Mouse (Mus musculus) ES-Bruce4 (cell line): ENCODE measurements around the gene Draxin. TPM values are rescaled to one million over a fixed set of nuclear protein-coding genes. Genes with fewer than 3 reads are reported as not detected.

Experiments used
- H3K27ac ChIP-seq: 2 replicates; pipeline ENCODE4 v1.5.1; 2012; ENCODE audit warnings: low read length, inconsistent platforms; ENCODE audit not compliant: insufficient read depth
- H3K27me3 ChIP-seq: 2 replicates; pipeline ENCODE4 v1.6.1; 2012; ENCODE audit warnings: mild to moderate bottlenecking, low read length, inconsistent platforms; ENCODE audit not compliant: control insufficient read depth, poor library complexity, insufficient read depth, severe bottlenecking
- H3K36me3 ChIP-seq: 2 replicates; pipeline ENCODE4 v1.6.1; 2012; ENCODE audit warnings: inconsistent platforms, mild to moderate bottlenecking, low read length, moderate library complexity; ENCODE audit not compliant: control insufficient read depth, poor library complexity, insufficient read depth, severe bottlenecking
- H3K4me1 ChIP-seq: one replicate; pipeline ENCODE4 v1.8.1; 2011; ENCODE audit warnings: low read length; ENCODE audit not compliant: control insufficient read depth, insufficient read depth
- H3K4me3 ChIP-seq: 2 replicates; pipeline ENCODE4 v1.5.1; 2011; ENCODE audit warnings: low read depth, mild to moderate bottlenecking, low read length
- H3K9ac ChIP-seq: 2 replicates; pipeline ENCODE4 v1.6.1; 2012; ENCODE audit warnings: low read depth, mild to moderate bottlenecking, inconsistent platforms; ENCODE audit not compliant: poor library complexity, severe bottlenecking
- H3K9me3 ChIP-seq: replicated peaks from 2 replicates; pipeline ENCODE4 v1.6.1; 2012; ENCODE audit warnings: mild to moderate bottlenecking, low read length, inconsistent platforms; ENCODE audit not compliant: control insufficient read depth, poor library complexity, insufficient read depth, severe bottlenecking
- CTCF ChIP-seq: IDR thresholded peaks from one replicate; pipeline ENCODE4 v1.8.1; 2011; ENCODE audit warnings: low read depth, low read length
- EP300 ChIP-seq: IDR thresholded peaks from 2 replicates; pipeline ENCODE4 v1.6.1; 2011; ENCODE audit warnings: low read depth, low read length; ENCODE audit not compliant: insufficient read depth
- POLR2A ChIP-seq: IDR thresholded peaks from one replicate; pipeline ENCODE4 v1.8.1; 2011; ENCODE audit warnings: low read length; ENCODE audit not compliant: insufficient read depth
- polyA plus RNA-seq: library from polyadenylated mRNA; stranded (reverse); fragments of >200 nt; gene quantifications from 2 replicates; pipeline ENCODE4 v1.2.4, GENCODE M21; 2011; ENCODE audit warnings: low read depth; ENCODE audit not compliant: missing spikeins, insufficient read depth, insufficient read length

Draxin gene
- polyA plus RNA-seq, 1 experiment = 0.22 TPM

GRCm38 (mm10) chr4:148149540-148149939 lies 19.0 kb upstream of the Draxin start:
- peaks cover 8% of the 10 kb centered on the region for H3K4me1 ChIP-seq
- peaks cover 24% of the 10 kb centered on the region for H3K36me3 ChIP-seq
- H3K9me3 ChIP-seq = no peaks in the 10 kb centered on the region
- H3K27ac ChIP-seq = peak overlapping the region; percentile 95
- peak overlapping the region; percentile 94 for H3K9ac ChIP-seq
- no peaks in the 10 kb centered on the region for H3K27me3 ChIP-seq
- TF ChIP-seq EP300 = peak; percentile 67; the same call in 1 of the 2 replicates
- TF ChIP-seq CTCF = no peak
- no peak for TF ChIP-seq POLR2A
- peak overlapping the region; percentile 53 for H3K4me3 ChIP-seq

DNA sequence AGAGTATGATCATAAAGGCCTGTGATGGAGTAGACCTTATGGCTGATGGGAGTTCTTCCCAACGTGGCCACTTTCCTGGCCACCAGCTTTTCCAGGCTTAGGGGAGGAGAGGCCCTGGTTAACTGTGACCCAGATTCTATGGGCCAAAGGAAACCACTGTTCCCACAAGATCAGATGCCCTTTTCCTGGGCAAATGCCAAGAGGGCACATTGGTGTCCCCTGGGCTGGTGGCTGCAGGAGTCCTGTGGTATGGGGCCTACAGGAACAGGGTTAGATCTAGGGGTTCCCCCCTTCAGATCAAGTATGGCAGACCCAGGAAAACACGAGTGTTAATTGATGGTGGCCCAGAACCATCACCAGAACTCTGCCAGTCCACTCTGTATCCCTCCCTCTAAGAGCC lies 17.2 kb upstream of the Draxin start:
- H3K36me3 ChIP-seq = peaks cover 23% of the 10 kb centered on the region
- H3K4me1 ChIP-seq = peaks cover 7% of the 10 kb centered on the region
- no peak overlapping the region for H3K4me3 ChIP-seq
- no peaks in the 10 kb centered on the region for H3K9me3 ChIP-seq
- no peak for TF ChIP-seq POLR2A
- TF ChIP-seq EP300 = no peak
- TF ChIP-seq CTCF = no peak
- H3K27ac ChIP-seq = no peak overlapping the region
- H3K27me3 ChIP-seq = no peaks in the 10 kb centered on the region
- no peak overlapping the region for H3K9ac ChIP-seq

GRCm38 (mm10) chr4:148143721-148144120 lies 13.2 kb upstream of the Draxin start:
- H3K27ac ChIP-seq = no peak overlapping the region
- H3K9ac ChIP-seq = no peak overlapping the region
- no peak for TF ChIP-seq CTCF
- TF ChIP-seq POLR2A = no peak
- no peak for TF ChIP-seq EP300
- H3K36me3 ChIP-seq = peaks cover 23% of the 10 kb centered on the region
- no peaks in the 10 kb centered on the region for H3K9me3 ChIP-seq
- H3K4me3 ChIP-seq = no peak overlapping the region
- H3K4me1 ChIP-seq = no peaks in the 10 kb centered on the region
- H3K27me3 ChIP-seq = no peaks in the 10 kb centered on the region

- H3K27me3 ChIP-seq = no peaks in the 10 kb centered on the region
- H3K9ac ChIP-seq = peak overlapping the region; percentile 62
- H3K4me3 ChIP-seq = peak overlapping the region; percentile 89
Measured at GRCm38 (mm10) chr4:148140098-148141011, 9.9 kb upstream of the Draxin start.

DNA sequence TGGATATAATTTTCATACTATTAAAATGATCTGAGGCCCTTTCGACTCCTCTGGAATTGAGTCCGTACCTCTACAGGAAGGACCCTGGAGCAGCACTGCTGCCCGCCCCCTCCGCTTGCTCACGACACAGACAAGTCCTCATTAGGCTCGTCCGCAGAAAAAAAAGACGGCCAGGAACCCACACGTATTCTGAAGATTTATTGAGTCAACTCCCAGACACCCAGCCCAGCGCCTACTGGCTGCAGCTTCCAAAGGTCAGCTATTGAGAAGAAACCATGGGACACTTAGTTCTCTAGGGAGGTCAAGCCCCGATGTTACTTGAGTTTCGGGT lies 9.2 kb upstream of the Draxin start:
- Histone ChIP-seq H3K36me3 (no peaks in the 10 kb centered on the region), H3K27me3 (no peaks in the 10 kb centered on the region), H3K9ac (peak overlapping the region; percentile 62), H3K9me3 (no peaks in the 10 kb centered on the region), H3K4me1 (no peaks in the 10 kb centered on the region), H3K4me3 (peak overlapping the region; percentile 89), H3K27ac (peak overlapping the region; percentile 49; the same call in 1 of the 2 replicates)
- TF ChIP-seq EP300 (no peak), CTCF (no peak), POLR2A (no peak)

More at GRCm38 (mm10) chr4:148140098-148141011, 9.9 kb upstream of the Draxin start:
- TF ChIP-seq CTCF (peak; percentile 58), EP300 (no peak), POLR2A (peak; percentile 29)
- no peaks in the 10 kb centered on the region for H3K4me1 ChIP-seq
- H3K36me3 ChIP-seq = peaks cover 4% of the 10 kb centered on the region
- H3K9me3 ChIP-seq = no peaks in the 10 kb centered on the region
- peak overlapping the region; percentile 76 for H3K27ac ChIP-seq

DNA sequence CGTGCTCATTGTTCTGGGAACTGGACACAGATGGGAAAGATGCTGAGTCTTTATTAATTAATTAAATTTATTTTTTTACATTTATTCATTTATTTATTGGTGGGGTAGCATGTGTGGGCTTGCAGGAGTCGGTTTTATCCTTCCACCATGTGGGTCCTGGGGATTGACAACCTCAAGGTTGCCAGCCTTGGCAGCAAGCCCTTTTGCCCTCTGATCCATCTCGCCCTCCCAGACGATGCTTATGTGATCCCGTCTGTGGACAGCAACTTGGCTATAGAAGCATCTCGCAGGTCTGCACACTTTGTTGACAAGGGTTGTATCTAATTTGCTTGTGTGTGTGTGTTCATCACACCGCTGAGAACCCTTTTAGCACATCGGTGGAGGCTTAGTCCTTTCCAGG lies 7.0 kb upstream of the Draxin start:
- no peak for TF ChIP-seq CTCF
- TF ChIP-seq POLR2A = no peak
- TF ChIP-seq EP300 = no peak
- Histone ChIP-seq H3K36me3 (no peaks in the 10 kb centered on the region), H3K27ac (no peak overlapping the region), H3K9me3 (no peaks in the 10 kb centered on the region), H3K9ac (no peak overlapping the region), H3K27me3 (no peaks in the 10 kb centered on the region), H3K4me1 (no peaks in the 10 kb centered on the region), H3K4me3 (no peak overlapping the region)
